ENCODE assay signal across 8 mouse cellular contexts in the genomic region with DNA sequence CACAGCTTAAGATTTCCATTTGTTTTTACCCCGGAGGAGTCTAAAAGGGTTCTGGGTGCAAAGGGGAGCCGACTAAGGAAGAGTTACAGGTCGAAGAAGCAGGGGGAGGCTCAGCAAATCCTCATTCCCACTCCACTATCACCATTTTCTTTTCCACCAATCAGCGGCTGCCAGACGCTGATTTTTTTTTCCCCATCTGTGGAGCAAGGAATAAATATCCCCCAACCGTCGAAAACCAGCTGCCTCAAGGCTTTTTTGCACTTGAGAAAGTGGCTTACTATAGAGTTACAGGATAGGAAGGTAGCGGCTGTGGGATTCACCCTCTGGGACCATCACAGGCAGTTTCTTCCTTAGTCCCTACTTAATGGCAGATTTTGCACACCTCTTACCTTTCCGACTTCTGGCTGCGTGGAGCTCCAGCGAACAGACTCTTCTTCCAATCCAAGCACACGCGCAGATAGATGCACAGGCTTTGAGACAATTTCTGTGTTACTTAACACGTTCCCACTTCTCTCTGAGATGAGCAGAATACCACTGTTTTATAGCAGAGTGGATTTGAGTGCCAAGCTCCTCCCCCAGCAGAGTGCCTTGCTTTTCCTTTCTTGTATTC. TPM values are rescaled to one million over a fixed set of nuclear protein-coding genes. Genes with fewer than 3 reads are reported as not detected.
A peak's percentile ranks its signal among the peaks of the same experiment; 100 is the strongest.
DNase-seq lines count a peak whose midpoint lies in the region; ATAC-seq and TF ChIP-seq lines count a peak whose summit lies in the region.

A gene (minus strand): TSS at position 574 of the 610 bp plus-strand sequence.

- peaks cover 8% of the 10 kb centered on the region for H3K27me3 ChIP-seq in lung, embryonic 15.5 days
- H3K27me3 ChIP-seq in heart, postnatal 0 days (ENCODE audit: control insufficient read depth, insufficient read depth, low read length) = no peaks in the 10 kb centered on the region
- no peaks in the 10 kb centered on the region for H3K27me3 ChIP-seq in stomach, embryonic 16.5 days (ENCODE audit: control insufficient read depth, insufficient read depth, low read length)

- H3K4me2 ChIP-seq in lung, embryonic 15.5 days = peak within 1 kb of the TSS; percentile 90
- peak within 1 kb of the TSS; percentile 85 for H3K4me2 ChIP-seq in heart, postnatal 0 days (ENCODE audit: low read depth, low read length)
- peak within 1 kb of the TSS; percentile 89 for H3K4me2 ChIP-seq in stomach, embryonic 16.5 days (ENCODE audit: low read depth, low read length)

- no peak for DNase-seq in lung, postnatal 4 days
- DNase-seq in embryo, embryonic 11.5 days (ENCODE audit: low read depth, low spot score) = peak; percentile 29
- no peak for DNase-seq in heart, postnatal 0 days (ENCODE audit: low spot score)
- peak; percentile 48 for DNase-seq in layer of hippocampus, adult 9-11 months
- DNase-seq in lung, postnatal 36 days = peak; percentile 20
- DNase-seq in thymus, postnatal 14 days = no peak

- H3K4me3 ChIP-seq in lung, embryonic 15.5 days = peak within 1 kb of the TSS; percentile 48
- peak within 1 kb of the TSS; percentile 44 for H3K4me3 ChIP-seq in heart, postnatal 0 days (ENCODE audit: low read depth, low read length)
- peak within 1 kb of the TSS; percentile 45 for H3K4me3 ChIP-seq in stomach, embryonic 16.5 days (replicated peaks; ENCODE audit: low read length)

- H3K36me3 ChIP-seq in lung, embryonic 15.5 days = no peaks in the 10 kb centered on the region
- H3K36me3 ChIP-seq in heart, postnatal 0 days (replicated peaks; ENCODE audit: control insufficient read depth, insufficient read depth, low read length) = no peaks in the 10 kb centered on the region
- no peaks in the 10 kb centered on the region for H3K36me3 ChIP-seq in stomach, embryonic 16.5 days (ENCODE audit: control insufficient read depth, insufficient read depth, low read length)

- H3K9ac ChIP-seq in lung, embryonic 15.5 days = peak within 1 kb of the TSS; percentile 25
- H3K9ac ChIP-seq in heart, postnatal 0 days (replicated peaks; ENCODE audit: low read depth, low read length) = peak within 1 kb of the TSS; percentile 13; the same call in 1 of the 2 replicates
- H3K9ac ChIP-seq in stomach, embryonic 16.5 days (ENCODE audit: low read length) = peak within 1 kb of the TSS; percentile 66

- H3K4me1 ChIP-seq in lung, embryonic 15.5 days = peaks cover 16% of the 10 kb centered on the region; the same call in 1 of the 2 replicates
- peaks cover 5% of the 10 kb centered on the region; the same call in 1 of the 2 replicates for H3K4me1 ChIP-seq in heart, postnatal 0 days (ENCODE audit: control insufficient read depth, insufficient read depth)
- H3K4me1 ChIP-seq in stomach, embryonic 16.5 days (ENCODE audit: control insufficient read depth, insufficient read depth, low read length) = peaks cover 6% of the 10 kb centered on the region; the same call in 1 of the 2 replicates

- 3% methylated on average over 14 of the region's 14 CpGs for WGBS in lung, embryonic 15.5 days
- WGBS in heart, postnatal 0 days = 3% methylated on average over 14 of the region's 14 CpGs
- 3% methylated on average over 14 of the region's 14 CpGs for WGBS in stomach, embryonic 16.5 days

- ATAC-seq in lung, embryonic 15.5 days (ENCODE audit: borderline replicate concordance, extremely low read depth, low FRiP score, low TSS enrichment) = 0 out of 2 replicates have a peak, but pooled peaks have one; percentile 28
- no peak for ATAC-seq in heart, postnatal 0 days (ENCODE audit: insufficient read depth, low read depth)
- ATAC-seq in stomach, embryonic 16.5 days (ENCODE audit: insufficient read depth, low FRiP score) = no peak

- no peak for TF ChIP-seq CTCF in heart, postnatal 0 days (IDR thresholded peaks at IDR 0.05; ENCODE audit: low read depth)

- TF ChIP-seq EP300 in heart, postnatal 0 days (IDR thresholded peaks at IDR 0.05; ENCODE audit: low read depth) = no peak

- no peaks in the 10 kb centered on the region for H3K9me3 ChIP-seq in lung, embryonic 15.5 days
- H3K9me3 ChIP-seq in heart, postnatal 0 days (replicated peaks; ENCODE audit: control insufficient read depth, low read length) = no peaks in the 10 kb centered on the region
- H3K9me3 ChIP-seq in stomach, embryonic 16.5 days (replicated peaks; ENCODE audit: control insufficient read depth, low read length) = no peaks in the 10 kb centered on the region

- H3K27ac ChIP-seq in lung, embryonic 15.5 days = no peak within 1 kb of the TSS
- no peak within 1 kb of the TSS for H3K27ac ChIP-seq in heart, postnatal 0 days (ENCODE audit: low read depth)
- H3K27ac ChIP-seq in stomach, embryonic 16.5 days (ENCODE audit: low read length) = no peak within 1 kb of the TSS

RNA-seq across cellular contexts. Expression of the gene that starts here (rescaled TPM):
- 43.8 and 46.3 TPM in 2 replicates for polyA plus RNA-seq in lung, embryonic 15.5 days (2015; fragmentation: Nextera tagmentation; extraction: Ambion mirVana)
- 2.4 and 9.5 TPM in 2 replicates for total RNA-seq in heart, postnatal 0 days (2014; rRNA removed; ENCODE audit: low replicate concordance)
- 10.6 and 15.7 TPM in 2 replicates for polyA plus RNA-seq in heart, postnatal 0 days (2015; fragmentation: Nextera tagmentation; extraction: Ambion mirVana)
- 41.5 and 42.0 TPM in 2 replicates for polyA plus RNA-seq in stomach, embryonic 16.5 days (2015; fragmentation: Nextera tagmentation; extraction: Ambion mirVana)

Comparison
In these comparisons a context has a peak if more than half of its experiments do, and no peak if none do; other contexts are left out.
1. DNase-seq: peak in embryo, embryonic 11.5 days (single experiment), layer of hippocampus, adult 9-11 months (single experiment) and lung, postnatal 36 days (single experiment); none in lung, postnatal 4 days (0 of 2), heart, postnatal 0 days (single experiment) and thymus, postnatal 14 days (single experiment).
2. H3K9ac ChIP-seq: peak in every context shown above with its lines; median percentile 66 in stomach, embryonic 16.5 days; 25 in lung, embryonic 15.5 days; 13 in heart, postnatal 0 days.
3. Peak in every context shown above with its lines, with median percentiles within 50 percentile points of each other: H3K4me2 ChIP-seq and H3K4me3 ChIP-seq.